Mouse (Mus musculus) liver, postnatal 0 days (tissue): ENCODE results near the gene Pip4p1. TPM values are rescaled to one million over a fixed set of nuclear protein-coding genes. Genes with fewer than 3 reads are reported as not detected.
"Not testable (repeated sequence)": the region's sequence is repeated elsewhere in the genome, so short reads cannot be mapped to it uniquely, and the experiment has no call there.

Source experiments
- ATAC-seq: fragments of 200-750 bp; cut with Nextera tagmentation; 2 replicates; pipeline ENCODE4 v1.8.0; 2017; ENCODE audit warnings: mild to moderate bottlenecking, moderate library complexity
- DNase-seq: peaks from one replicate; pipeline ENCODE4 v3.0.0-alpha.2; 2016
- H3K27ac ChIP-seq: fragments of 300-500 bp; sonication (generic); 2 replicates; pipeline ENCODE4 v1.5.1; 2014; ENCODE audit warnings: antibody characterized with exemption, moderate library complexity, mild to moderate bottlenecking, low read depth
- H3K27me3 ChIP-seq: fragments of 300-500 bp; sonication (generic); 2 replicates; pipeline ENCODE4 v1.6.1; 2014; ENCODE audit warnings: low read length, control low read depth, mixed read lengths; ENCODE audit not compliant: insufficient read depth
- H3K36me3 ChIP-seq: fragments of 300-500 bp; sonication (generic); replicated peaks from 2 replicates; pipeline ENCODE4 v1.6.1; 2014; ENCODE audit warnings: mild to moderate bottlenecking, control low read depth, low read length, moderate library complexity, mixed read lengths; ENCODE audit not compliant: insufficient read depth
- H3K4me1 ChIP-seq: fragments of 300-500 bp; sonication (generic); 2 replicates; pipeline ENCODE4 v1.6.1; 2014; ENCODE audit warnings: antibody characterized with exemption, mild to moderate bottlenecking, control low read depth; ENCODE audit not compliant: insufficient read depth
- H3K4me2 ChIP-seq: fragments of 300-500 bp; sonication (generic); 2 replicates; pipeline ENCODE4 v1.6.1; 2014; ENCODE audit warnings: low read depth, mild to moderate bottlenecking, low read length, moderate library complexity, mixed read lengths
- H3K4me3 ChIP-seq: fragments of 300-500 bp; sonication (generic); 2 replicates; pipeline ENCODE4 v1.5.1; 2014; ENCODE audit warnings: low read depth, low read length
- H3K9ac ChIP-seq: fragments of 300-500 bp; sonication (generic); replicated peaks from 2 replicates; pipeline ENCODE4 v1.6.1; 2014; ENCODE audit warnings: mild to moderate bottlenecking, moderate library complexity
- H3K9me3 ChIP-seq: fragments of 300-500 bp; sonication (generic); 2 replicates; pipeline ENCODE4 v1.6.1; 2016; ENCODE audit warnings: mild to moderate bottlenecking, control low read depth, low read length, mixed read lengths
- CTCF ChIP-seq: sonication (generic); IDR thresholded peaks from 2 replicates; pipeline ENCODE4 v1.5.1; 2016; ENCODE audit warnings: antibody characterized with exemption, low read depth
- EP300 ChIP-seq: IDR thresholded peaks from 2 replicates; pipeline ENCODE4 v1.6.1; 2016; ENCODE audit warnings: antibody characterized with exemption, low read depth, mild to moderate bottlenecking
- WGBS: fragments of 180-500 bp; shearing (Covaris S2); extraction: QIAGEN DNeasy Blood & Tissue Kit; methylation state at CpG from one replicate; pipeline ENCODE4 v1.1.7; 2014; ENCODE audit not compliant: insufficient replicate concordance; 5-methylcytosine and 5-hydroxymethylcytosine counted together
- polyA plus RNA-seq: library from polyadenylated mRNA; unstranded; fragments of >200 nt; fragmentation: Nextera tagmentation; extraction: Ambion mirVana; gene quantifications from 2 replicates; pipeline ENCODE4 v1.2.1, GENCODE M21; 2015

The Pip4p1 gene
- 23.6 and 24.2 TPM in 2 replicates for polyA plus RNA-seq

GRCm38 (mm10) chr14:50930754-50931492, at the start of gene Pip4p1, which contains the start of gene Pnp:
Pip4p1 (minus strand) TSS chr14:50930856.
Pnp (plus strand) TSS chr14:50931082.
- peak; percentile 98 for ATAC-seq

GRCm38 (mm10) chr14:50979631-50980030, 49.0 kb upstream of the Pip4p1 start:
- Histone ChIP-seq H3K9ac (no peak overlapping the region), H3K4me3 (no peak overlapping the region), H3K27me3 (no peaks in the 10 kb centered on the region), H3K27ac (no peak overlapping the region), H3K4me2 (no peak overlapping the region), H3K9me3 (peaks cover 2% of the 10 kb centered on the region; the same call in 1 of the 2 replicates), H3K4me1 (peaks cover 14% of the 10 kb centered on the region), H3K36me3 (no peaks in the 10 kb centered on the region)
- ATAC-seq (no peak), DNase-seq (no peak)
- TF ChIP-seq CTCF, result no peak
- TF ChIP-seq EP300, result no peak

More at GRCm38 (mm10) chr14:50930754-50931492, at the start of gene Pip4p1, which contains the start of gene Pnp:
- TF ChIP-seq EP300 (peak; percentile 48; the same call in 1 of the 2 replicates), CTCF (no peak)
- DNase-seq, result peak; percentile 99
- WGBS, result under 1% methylated on average over 63 of the region's 68 CpGs
- Histone ChIP-seq H3K9me3 (no peaks in the 10 kb centered on the region), H3K4me3 (peak within 1 kb of the TSS; percentile 89), H3K36me3 (peaks cover 35% of the 10 kb centered on the region), H3K27me3 (no peaks in the 10 kb centered on the region), H3K9ac (peak within 1 kb of the TSS; percentile 96), H3K4me1 (peaks cover 20% of the 10 kb centered on the region), H3K4me2 (peak within 1 kb of the TSS; percentile 84), H3K27ac (peak within 1 kb of the TSS; percentile 99)

GRCm38 (mm10) chr14:50978451-50978850, 47.8 kb upstream of the Pip4p1 start:
- not testable (repeated sequence) for H3K9ac ChIP-seq, H3K36me3 ChIP-seq, H3K27ac ChIP-seq, H3K4me3 ChIP-seq, H3K27me3 ChIP-seq, ATAC-seq, H3K9me3 ChIP-seq, H3K4me2 ChIP-seq, DNase-seq
- WGBS, result 66% methylated on average over 6 of the region's 6 CpGs
- H3K4me1 ChIP-seq, result peaks cover 14% of the 10 kb centered on the region

- H3K27ac ChIP-seq, result no peak overlapping the region
- H3K9me3 ChIP-seq, result no peaks in the 10 kb centered on the region
- WGBS, result 25% methylated on average over 9 of the region's 9 CpGs
- ATAC-seq (no peak), DNase-seq (no peak)
- no peaks in the 10 kb centered on the region for H3K36me3 ChIP-seq
- TF ChIP-seq EP300, result no peak
- peak; percentile 25 for TF ChIP-seq CTCF
- H3K9ac ChIP-seq, result no peak overlapping the region
- H3K4me1 ChIP-seq, result peaks cover 9% of the 10 kb centered on the region
- H3K4me2 ChIP-seq, result no peak overlapping the region
- no peak overlapping the region for H3K4me3 ChIP-seq
- H3K27me3 ChIP-seq, result no peaks in the 10 kb centered on the region
These were observed 46.0 kb upstream of the Pip4p1 start for GRCm38 (mm10) chr14:50976674-50977073.

- DNase-seq (no peak), ATAC-seq (no peak)
- Histone ChIP-seq H3K9me3 (no peaks in the 10 kb centered on the region), H3K36me3 (no peaks in the 10 kb centered on the region), H3K4me1 (peaks cover 11% of the 10 kb centered on the region; the same call in 1 of the 2 replicates), H3K4me2 (no peak overlapping the region), H3K4me3 (no peak overlapping the region), H3K9ac (no peak overlapping the region), H3K27ac (no peak overlapping the region), H3K27me3 (no peaks in the 10 kb centered on the region)
- TF ChIP-seq EP300 (no peak), CTCF (no peak)
- WGBS, result 58% methylated on average over 5 of the region's 5 CpGs
These were observed 44.3 kb upstream of the Pip4p1 start for GRCm38 (mm10) chr14:50975001-50975400.

- ATAC-seq (no peak), DNase-seq (no peak)
- Histone ChIP-seq H3K27me3 (no peaks in the 10 kb centered on the region), H3K9ac (no peak overlapping the region), H3K4me2 (no peak overlapping the region), H3K9me3 (no peaks in the 10 kb centered on the region), H3K4me3 (no peak overlapping the region), H3K36me3 (no peaks in the 10 kb centered on the region), H3K4me1 (peaks cover 11% of the 10 kb centered on the region; the same call in 1 of the 2 replicates), H3K27ac (no peak overlapping the region)
- 66% methylated on average over 4 of the region's 4 CpGs for WGBS
- TF ChIP-seq EP300 (no peak), CTCF (no peak)
These were observed 43.0 kb upstream of the Pip4p1 start for GRCm38 (mm10) chr14:50973700-50974099.

GRCm38 (mm10) chr14:50973054-50973453, 42.4 kb upstream of the Pip4p1 start:
- WGBS, result 87% methylated on average over 4 of the region's 5 CpGs
- not testable (repeated sequence) for DNase-seq, H3K27me3 ChIP-seq, H3K4me2 ChIP-seq, H3K36me3 ChIP-seq, ATAC-seq, H3K4me3 ChIP-seq, H3K9ac ChIP-seq, H3K27ac ChIP-seq, H3K9me3 ChIP-seq
- H3K4me1 ChIP-seq, result peaks cover 11% of the 10 kb centered on the region; the same call in 1 of the 2 replicates
